Mouse (Mus musculus) midbrain, embryonic 10.5 days (tissue): Measurements from ENCODE around the gene Mylk4. TPM values are rescaled to one million over a fixed set of nuclear protein-coding genes. Genes with fewer than 3 reads are reported as not detected.

Experiments used
- DNase-seq: peaks from one replicate; pipeline ENCODE4 v3.0.0-alpha.2; 2017; ENCODE audit warnings: low spot score
- H3K27ac ChIP-seq: fragments of 300-500 bp; sonication (generic); replicated peaks from 2 replicates; pipeline ENCODE4 v1.5.1; 2016; ENCODE audit warnings: mild to moderate bottlenecking
- H3K27me3 ChIP-seq: fragments of 300-500 bp; sonication (generic); 2 replicates; pipeline ENCODE4 v1.6.1; 2016; ENCODE audit warnings: low read depth, mild to moderate bottlenecking; ENCODE audit not compliant: poor library complexity, severe bottlenecking
- H3K36me3 ChIP-seq: fragments of 300-500 bp; sonication (generic); 2 replicates; pipeline ENCODE4 v1.6.1; 2016; ENCODE audit warnings: mild to moderate bottlenecking, moderate library complexity
- H3K4me1 ChIP-seq: fragments of 300-500 bp; sonication (generic); 2 replicates; pipeline ENCODE4 v1.6.1; 2016
- H3K4me3 ChIP-seq: fragments of 300-500 bp; sonication (generic); 2 replicates; pipeline ENCODE4 v1.5.1; 2016; ENCODE audit warnings: mild to moderate bottlenecking, moderate library complexity
- H3K9me3 ChIP-seq: fragments of 300-500 bp; sonication (generic); replicated peaks from 2 replicates; pipeline ENCODE4 v1.6.1; 2016; ENCODE audit warnings: mild to moderate bottlenecking
- WGBS: fragments of 180-500 bp; shearing (Covaris S2); methylation state at CpG from one replicate; pipeline ENCODE4 v1.1.7; 2016; 5-methylcytosine and 5-hydroxymethylcytosine counted together
- polyA plus RNA-seq: library from polyadenylated mRNA; unstranded; fragments of >200 nt; fragmentation: Nextera tagmentation; extraction: Ambion mirVana; gene quantifications from 2 replicates; pipeline ENCODE4 v1.2.1, GENCODE M21; 2016

Gene Mylk4
- polyA plus RNA-seq, 1 experiment from 2014 or later = not detected

GRCm38 (mm10) chr13:32657583-32657982, 126.2 kb downstream of the Mylk4 start:
- Histone ChIP-seq H3K27me3 (no peaks in the 10 kb centered on the region), H3K4me1 (no peaks in the 10 kb centered on the region), H3K4me3 (no peak overlapping the region), H3K9me3 (no peaks in the 10 kb centered on the region), H3K27ac (no peak overlapping the region), H3K36me3 (no peaks in the 10 kb centered on the region)
- WGBS = 95% methylated on average over 2 of the region's 2 CpGs
- DNase-seq = no peak

Other genes starting within 250 kb of the Mylk4 start
- 17.0 and 19.5 TPM in 2 replicates for gene Wrnip1, start 18.1 kb upstream of the Mylk4 start, polyA plus RNA-seq
- gene D930007J09Rik, start 18.9 kb upstream of the Mylk4 start, polyA plus RNA-seq = not detected in 2 replicates
- gene Serpinb1a, start 67.2 kb upstream of the Mylk4 start, polyA plus RNA-seq = 1.1 and 1.9 TPM in 2 replicates
- not detected in 2 replicates for gene Serpinb1c, start 114.3 kb upstream of the Mylk4 start, polyA plus RNA-seq
- 0.55 and 0.63 TPM in 2 replicates for gene Serpinb6b, start 181.3 kb upstream of the Mylk4 start, polyA plus RNA-seq
- gene Serpinb9, start 219.3 kb upstream of the Mylk4 start, polyA plus RNA-seq = 0.80 and 0.98 TPM in 2 replicates
- not detected in 2 replicates for gene Serpinb9b, start 243.5 kb upstream of the Mylk4 start, polyA plus RNA-seq